Mouse (Mus musculus): ENCODE measurements around the gene Krt28. TPM values are rescaled to one million over a fixed set of nuclear protein-coding genes. Genes with fewer than 3 reads are reported as not detected.
A peak's percentile ranks its signal among the peaks of the same experiment; 100 is the strongest.

Krt28 gene
- polyA plus RNA-seq, 1 experiment from 2014 or later: 0.21 TPM

- Histone ChIP-seq H3K36me3 (ENCODE audit: control insufficient read depth, insufficient read depth, low read length) (no peaks in the 10 kb centered on the region), H3K4me2 (ENCODE audit: low read depth, low read length) (peak overlapping the region; percentile 76), H3K9me3 (replicated peaks; ENCODE audit: control insufficient read depth, low read length) (no peaks in the 10 kb centered on the region), H3K27ac (ENCODE audit: low read length) (peak overlapping the region; percentile 100), H3K27me3 (ENCODE audit: control insufficient read depth, insufficient read depth, low read length) (no peaks in the 10 kb centered on the region), H3K9ac (ENCODE audit: low read length) (peak overlapping the region; percentile 73), H3K4me3 (replicated peaks; ENCODE audit: low read length) (peak overlapping the region; percentile 67), H3K4me1 (ENCODE audit: control insufficient read depth, insufficient read depth, low read length) (no peaks in the 10 kb centered on the region)
- peak; percentile 84 for ATAC-seq (ENCODE audit: insufficient read depth, low FRiP score)
- under 1% methylated on average over 71 of the region's 71 CpGs for WGBS
Observed at GRCm38 (mm10) chr11:99385813-99386721, 11.4 kb upstream of the Krt28 start.

DNA sequence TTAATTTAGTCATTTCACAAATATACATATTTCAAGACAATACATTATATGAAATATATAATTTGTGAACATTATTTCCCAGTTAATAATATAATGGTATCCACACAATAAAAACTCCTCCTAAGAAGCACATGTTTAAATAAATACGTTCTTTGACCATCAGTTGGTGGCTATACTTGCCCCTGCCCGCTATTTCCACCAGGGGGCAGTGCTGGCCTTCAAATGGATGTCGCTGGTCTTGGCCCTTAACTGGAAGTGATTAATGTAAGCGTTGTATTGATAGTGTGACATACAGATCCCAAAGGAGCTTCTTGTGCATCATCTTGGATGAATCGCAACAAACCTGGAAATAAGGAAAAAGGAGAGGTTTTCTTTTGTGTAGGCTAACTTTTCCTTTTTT lies 4.9 kb upstream of the Krt28 start:
- Histone ChIP-seq H3K4me3 (replicated peaks; ENCODE audit: low read length) (no peak overlapping the region), H3K36me3 (ENCODE audit: control insufficient read depth, insufficient read depth, low read length) (no peaks in the 10 kb centered on the region), H3K9ac (ENCODE audit: low read length) (no peak overlapping the region), H3K9me3 (replicated peaks; ENCODE audit: control insufficient read depth, low read length) (no peaks in the 10 kb centered on the region), H3K27ac (ENCODE audit: low read length) (no peak overlapping the region), H3K4me1 (ENCODE audit: control insufficient read depth, insufficient read depth, low read length) (no peaks in the 10 kb centered on the region), H3K27me3 (ENCODE audit: control insufficient read depth, insufficient read depth, low read length) (no peaks in the 10 kb centered on the region), H3K4me2 (ENCODE audit: low read depth, low read length) (no peak overlapping the region)
- ATAC-seq (ENCODE audit: insufficient read depth, low FRiP score): no peak
- WGBS: 18% methylated on average over 5 of the region's 5 CpGs

DNA sequence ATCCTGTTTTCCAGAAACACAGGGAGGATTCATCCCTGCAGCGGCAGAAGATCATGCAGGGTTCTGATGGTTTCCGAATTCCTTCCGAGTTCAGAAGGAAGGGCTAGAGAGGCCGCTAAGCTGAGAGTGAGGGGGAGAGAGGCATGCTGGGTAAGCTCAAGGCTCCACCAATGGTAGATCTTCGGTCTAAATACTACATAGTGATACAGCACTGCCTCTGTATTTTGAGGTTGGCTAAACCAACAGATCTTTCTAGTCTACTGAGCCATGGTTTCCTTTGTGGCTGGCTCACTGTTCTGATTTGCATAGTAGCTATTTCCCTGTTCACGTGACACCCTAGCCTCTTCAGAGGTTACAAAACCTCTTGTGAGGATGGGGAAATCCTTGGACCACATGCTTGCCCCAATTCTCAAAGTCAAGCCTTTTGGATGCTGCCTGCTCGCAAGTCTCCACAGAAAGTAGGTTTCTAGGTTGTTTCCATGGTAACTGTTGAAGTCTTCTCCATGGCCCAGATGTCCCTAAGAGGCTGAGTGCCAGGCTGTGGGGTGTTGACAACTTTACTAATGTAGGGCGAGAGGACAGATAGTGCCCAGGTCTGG lies 4.8 kb downstream of the Krt28 start:
- 85% methylated on average over 8 of the region's 8 CpGs for WGBS

DNA sequence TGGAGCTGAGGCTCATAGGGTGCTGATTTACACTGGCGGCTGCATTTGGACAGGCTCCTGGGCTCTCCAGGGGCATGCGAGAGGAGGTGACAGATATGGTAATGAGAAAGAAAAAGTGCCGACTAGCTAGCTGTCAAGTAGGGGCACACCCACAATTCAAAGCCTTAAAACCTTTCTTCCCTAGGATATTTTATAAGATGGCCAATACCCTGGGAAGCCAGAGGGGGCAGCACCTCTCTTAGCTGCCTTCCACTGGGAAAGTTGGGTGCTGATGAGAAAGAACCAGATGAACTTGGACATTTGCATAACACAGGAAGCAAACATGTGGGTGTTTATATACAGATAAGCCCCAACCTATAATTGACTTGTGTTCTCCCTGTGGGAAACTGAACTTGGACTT lies 5.5 kb downstream of the Krt28 start:
- H3K36me3 ChIP-seq (ENCODE audit: control insufficient read depth, insufficient read depth, low read length): no peaks in the 10 kb centered on the region
- H3K4me1 ChIP-seq (ENCODE audit: control insufficient read depth, insufficient read depth, low read length): no peaks in the 10 kb centered on the region
- 10% methylated on average over 3 of the region's 3 CpGs for WGBS
- no peak overlapping the region for H3K27ac ChIP-seq (ENCODE audit: low read length)
- no peaks in the 10 kb centered on the region for H3K9me3 ChIP-seq (replicated peaks; ENCODE audit: control insufficient read depth, low read length)
- no peak overlapping the region for H3K4me2 ChIP-seq (ENCODE audit: low read depth, low read length)
- H3K27me3 ChIP-seq (ENCODE audit: control insufficient read depth, insufficient read depth, low read length): no peaks in the 10 kb centered on the region
- no peak for ATAC-seq (ENCODE audit: insufficient read depth, low FRiP score)
- H3K9ac ChIP-seq (ENCODE audit: low read length): no peak overlapping the region
- no peak overlapping the region for H3K4me3 ChIP-seq (replicated peaks; ENCODE audit: low read length)

More for the DNA sequence above, 4.8 kb downstream of the Krt28 start:
- Histone ChIP-seq H3K27ac (ENCODE audit: low read length) (no peak overlapping the region), H3K4me2 (ENCODE audit: low read depth, low read length) (no peak overlapping the region), H3K27me3 (ENCODE audit: control insufficient read depth, insufficient read depth, low read length) (no peaks in the 10 kb centered on the region), H3K9ac (ENCODE audit: low read length) (no peak overlapping the region), H3K4me1 (ENCODE audit: control insufficient read depth, insufficient read depth, low read length) (no peaks in the 10 kb centered on the region), H3K36me3 (ENCODE audit: control insufficient read depth, insufficient read depth, low read length) (no peaks in the 10 kb centered on the region), H3K9me3 (replicated peaks; ENCODE audit: control insufficient read depth, low read length) (no peaks in the 10 kb centered on the region), H3K4me3 (replicated peaks; ENCODE audit: low read length) (no peak overlapping the region)
- ATAC-seq (ENCODE audit: insufficient read depth, low FRiP score): no peak

- Histone ChIP-seq H3K4me2 (ENCODE audit: low read depth, low read length) (no peak overlapping the region), H3K9ac (ENCODE audit: low read length) (no peak overlapping the region), H3K4me1 (ENCODE audit: control insufficient read depth, insufficient read depth, low read length) (no peaks in the 10 kb centered on the region), H3K27ac (ENCODE audit: low read length) (no peak overlapping the region), H3K9me3 (replicated peaks; ENCODE audit: control insufficient read depth, low read length) (no peaks in the 10 kb centered on the region), H3K4me3 (replicated peaks; ENCODE audit: low read length) (no peak overlapping the region), H3K36me3 (ENCODE audit: control insufficient read depth, insufficient read depth, low read length) (no peaks in the 10 kb centered on the region), H3K27me3 (ENCODE audit: control insufficient read depth, insufficient read depth, low read length) (no peaks in the 10 kb centered on the region)
- 27% methylated on average over 10 of the region's 10 CpGs for WGBS
- ATAC-seq (ENCODE audit: insufficient read depth, low FRiP score): no peak
Observed at GRCm38 (mm10) chr11:99366791-99367190, 7.9 kb downstream of the Krt28 start.

- Histone ChIP-seq H3K9ac (ENCODE audit: low read length) (no peak overlapping the region), H3K4me3 (replicated peaks; ENCODE audit: low read length) (no peak overlapping the region), H3K4me2 (ENCODE audit: low read depth, low read length) (no peak overlapping the region), H3K27me3 (ENCODE audit: control insufficient read depth, insufficient read depth, low read length) (no peaks in the 10 kb centered on the region), H3K4me1 (ENCODE audit: control insufficient read depth, insufficient read depth, low read length) (no peaks in the 10 kb centered on the region), H3K27ac (ENCODE audit: low read length) (no peak overlapping the region), H3K36me3 (ENCODE audit: control insufficient read depth, insufficient read depth, low read length) (no peaks in the 10 kb centered on the region), H3K9me3 (replicated peaks; ENCODE audit: control insufficient read depth, low read length) (no peaks in the 10 kb centered on the region)
- no peak for ATAC-seq (ENCODE audit: insufficient read depth, low FRiP score)
- WGBS: 20% methylated on average over 9 of the region's 9 CpGs
Observed at GRCm38 (mm10) chr11:99364412-99364811, 10.3 kb downstream of the Krt28 start.

DNA sequence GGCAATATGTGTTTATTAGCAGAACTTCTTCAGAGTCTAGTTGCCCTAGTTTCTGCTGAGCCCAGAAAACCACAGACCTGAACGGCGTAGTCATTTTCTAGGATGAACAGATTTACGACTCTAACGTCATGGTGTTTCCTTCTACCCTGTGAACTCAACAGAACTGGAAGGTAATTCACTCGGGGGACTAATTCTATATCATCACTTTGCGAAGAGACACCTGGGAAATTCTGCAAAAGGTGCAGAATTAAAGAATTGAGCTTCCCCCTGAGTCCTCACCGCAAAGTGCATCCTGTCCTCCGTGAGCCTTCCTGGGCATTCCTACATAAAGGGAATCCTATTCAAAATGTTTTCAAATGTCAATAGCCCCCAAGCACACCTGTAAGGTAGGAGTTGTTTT lies 13.3 kb downstream of the Krt28 start:
- ATAC-seq (ENCODE audit: insufficient read depth, low FRiP score): no peak
- 83% methylated on average over 8 of the region's 8 CpGs for WGBS
- H3K27me3 ChIP-seq (ENCODE audit: control insufficient read depth, insufficient read depth, low read length): no peaks in the 10 kb centered on the region

GRCm38 (mm10) chr11:99351004-99351403 lies 23.7 kb downstream of the Krt28 start, which contains the start of gene Krt27:
Gene Krt27 (minus strand): TSS chr11:99351104.
- H3K4me3 ChIP-seq (replicated peaks; ENCODE audit: low read length): no peak within 1 kb of the TSS
- no peak within 1 kb of the TSS for H3K27ac ChIP-seq (ENCODE audit: low read length)
- no peaks in the 10 kb centered on the region for H3K36me3 ChIP-seq (ENCODE audit: control insufficient read depth, insufficient read depth, low read length)
- no peaks in the 10 kb centered on the region for H3K27me3 ChIP-seq (ENCODE audit: control insufficient read depth, insufficient read depth, low read length)
- H3K9me3 ChIP-seq (replicated peaks; ENCODE audit: control insufficient read depth, low read length): no peaks in the 10 kb centered on the region
- 67% methylated on average over 12 of the region's 12 CpGs for WGBS
- no peaks in the 10 kb centered on the region for H3K4me1 ChIP-seq (ENCODE audit: control insufficient read depth, insufficient read depth, low read length)
- no peak within 1 kb of the TSS for H3K4me2 ChIP-seq (ENCODE audit: low read depth, low read length)
- H3K9ac ChIP-seq (ENCODE audit: low read length): no peak within 1 kb of the TSS
- no peak for ATAC-seq (ENCODE audit: insufficient read depth, low FRiP score)

More for the DNA sequence above, 13.3 kb downstream of the Krt28 start:
- H3K36me3 ChIP-seq (ENCODE audit: control insufficient read depth, insufficient read depth, low read length): no peaks in the 10 kb centered on the region
- no peak overlapping the region for H3K4me2 ChIP-seq (ENCODE audit: low read depth, low read length)
- no peak overlapping the region for H3K9ac ChIP-seq (ENCODE audit: low read length)
- H3K4me1 ChIP-seq (ENCODE audit: control insufficient read depth, insufficient read depth, low read length): no peaks in the 10 kb centered on the region
- H3K27ac ChIP-seq (ENCODE audit: low read length): no peak overlapping the region
- H3K9me3 ChIP-seq (replicated peaks; ENCODE audit: control insufficient read depth, low read length): no peaks in the 10 kb centered on the region
- H3K4me3 ChIP-seq (replicated peaks; ENCODE audit: low read length): no peak overlapping the region

- no peak for ATAC-seq (ENCODE audit: insufficient read depth, low FRiP score)
- WGBS: 81% methylated on average over 11 of the region's 11 CpGs
- no peak overlapping the region for H3K4me2 ChIP-seq (ENCODE audit: low read depth, low read length)
- H3K9ac ChIP-seq (ENCODE audit: low read length): no peak overlapping the region
- no peaks in the 10 kb centered on the region for H3K27me3 ChIP-seq (ENCODE audit: control insufficient read depth, insufficient read depth, low read length)
- H3K4me1 ChIP-seq (ENCODE audit: control insufficient read depth, insufficient read depth, low read length): no peaks in the 10 kb centered on the region
- no peaks in the 10 kb centered on the region for H3K9me3 ChIP-seq (replicated peaks; ENCODE audit: control insufficient read depth, low read length)
- no peak overlapping the region for H3K4me3 ChIP-seq (replicated peaks; ENCODE audit: low read length)
- no peaks in the 10 kb centered on the region for H3K36me3 ChIP-seq (ENCODE audit: control insufficient read depth, insufficient read depth, low read length)
- H3K27ac ChIP-seq (ENCODE audit: low read length): no peak overlapping the region
Observed at GRCm38 (mm10) chr11:99339299-99339847, 35.3 kb downstream of the Krt28 start.

Data from stomach, embryonic 16.5 days (tissue).